Mouse (Mus musculus) kidney, postnatal 0 days (tissue): ENCODE data around the gene 4833439L19Rik. TPM values are rescaled to one million over a fixed set of nuclear protein-coding genes. Genes with fewer than 3 reads are reported as not detected.
"Not testable (repeated sequence)": the region's sequence is repeated elsewhere in the genome, so short reads cannot be mapped to it uniquely, and the experiment has no call there.

Source experiments
- ATAC-seq: fragments of 200-750 bp; cut with Nextera tagmentation; replicated peaks from 2 replicates; pipeline ENCODE4 v1.8.0; 2017; ENCODE audit warnings: low read depth, moderate number of reproducible peaks, moderate TSS enrichment, moderate library complexity; ENCODE audit not compliant: low FRiP score
- DNase-seq: peaks from one replicate; pipeline ENCODE4 v3.0.0-alpha.2; 2016; ENCODE audit warnings: low spot score
- H3K27ac ChIP-seq: fragments of 300-500 bp; sonication (generic); 2 replicates; pipeline ENCODE4 v1.5.1; 2014; ENCODE audit warnings: mild to moderate bottlenecking
- H3K27me3 ChIP-seq: fragments of 300-500 bp; sonication (generic); 2 replicates; pipeline ENCODE4 v1.6.1; 2014; ENCODE audit warnings: low read length, mixed read lengths; ENCODE audit not compliant: insufficient read depth
- H3K36me3 ChIP-seq: fragments of 300-500 bp; sonication (generic); 2 replicates; pipeline ENCODE4 v1.6.1; 2014; ENCODE audit warnings: low read length, mixed read lengths; ENCODE audit not compliant: insufficient read depth
- H3K4me1 ChIP-seq: fragments of 300-500 bp; sonication (generic); replicated peaks from 2 replicates; pipeline ENCODE4 v1.6.1; 2014; ENCODE audit warnings: antibody characterized with exemption, low read length, mixed read lengths; ENCODE audit not compliant: insufficient read depth
- H3K4me2 ChIP-seq: fragments of 300-500 bp; sonication (generic); 2 replicates; pipeline ENCODE4 v1.6.1; 2014; ENCODE audit warnings: mild to moderate bottlenecking, low read length, moderate library complexity, mixed read lengths
- H3K4me3 ChIP-seq: fragments of 300-500 bp; sonication (generic); replicated peaks from 2 replicates; pipeline ENCODE4 v1.5.1; 2014; ENCODE audit warnings: low read depth, low read length
- H3K9ac ChIP-seq: fragments of 300-500 bp; sonication (generic); 2 replicates; pipeline ENCODE4 v1.6.1; 2014; ENCODE audit warnings: low read depth, low read length
- H3K9me3 ChIP-seq: fragments of 300-500 bp; sonication (generic); replicated peaks from 2 replicates; pipeline ENCODE4 v1.6.1; 2016; ENCODE audit warnings: low read length, inconsistent platforms, mixed read lengths
- CTCF ChIP-seq: IDR thresholded peaks from 2 replicates; pipeline ENCODE4 v1.5.1; 2016; ENCODE audit warnings: antibody characterized with exemption, low read depth, mild to moderate bottlenecking, moderate library complexity
- WGBS: fragments of 180-500 bp; shearing (Covaris S2); extraction: QIAGEN DNeasy Blood & Tissue Kit; methylation state at CpG from one replicate; pipeline ENCODE4 v1.1.7; 2014; 5-methylcytosine and 5-hydroxymethylcytosine counted together
- polyA plus RNA-seq: library from polyadenylated mRNA; unstranded; fragments of >200 nt; fragmentation: Nextera tagmentation; extraction: Ambion mirVana; gene quantifications from 2 replicates; pipeline ENCODE4 v1.2.1, GENCODE M21; 2015

4833439L19Rik gene
- polyA plus RNA-seq, result 190 and 201 TPM in 2 replicates

DNA sequence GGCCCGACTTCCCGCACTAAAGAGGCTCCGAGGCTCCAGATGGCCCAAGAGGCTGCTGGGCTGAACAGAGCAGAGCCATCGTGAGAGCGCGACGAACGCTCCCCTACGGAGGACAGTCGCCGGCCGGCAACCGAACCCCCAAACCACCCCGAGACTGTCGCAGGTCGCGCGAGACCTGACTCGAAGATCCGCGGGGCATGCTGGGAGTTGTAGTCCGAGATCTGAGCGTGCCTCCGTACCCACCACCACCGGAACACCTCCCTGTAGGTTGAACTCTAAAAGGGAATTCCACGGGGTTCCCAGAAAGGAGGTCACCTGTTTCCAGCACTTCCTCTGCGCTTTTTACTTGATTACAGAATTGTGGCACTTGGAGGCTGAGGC is at the start of gene 4833439L19Rik:
4833439L19Rik (minus strand) TSS at position 235 of the 381 bp plus-strand sequence.
- ATAC-seq (peak; percentile 86), DNase-seq (peak; percentile 96)
- no peaks in the 10 kb centered on the region for H3K27me3 ChIP-seq
- WGBS, result 0% methylated on average over 27 of the region's 27 CpGs
- H3K27ac ChIP-seq, result peak within 1 kb of the TSS; percentile 77
- peaks cover 7% of the 10 kb centered on the region for H3K4me1 ChIP-seq
- H3K9ac ChIP-seq, result peak within 1 kb of the TSS; percentile 98
- TF ChIP-seq CTCF, result no peak
- peak within 1 kb of the TSS; percentile 72 for H3K4me2 ChIP-seq
- peak within 1 kb of the TSS; percentile 91 for H3K4me3 ChIP-seq
- no peaks in the 10 kb centered on the region for H3K9me3 ChIP-seq
- peaks cover 13% of the 10 kb centered on the region; the same call in 1 of the 2 replicates for H3K36me3 ChIP-seq

DNA sequence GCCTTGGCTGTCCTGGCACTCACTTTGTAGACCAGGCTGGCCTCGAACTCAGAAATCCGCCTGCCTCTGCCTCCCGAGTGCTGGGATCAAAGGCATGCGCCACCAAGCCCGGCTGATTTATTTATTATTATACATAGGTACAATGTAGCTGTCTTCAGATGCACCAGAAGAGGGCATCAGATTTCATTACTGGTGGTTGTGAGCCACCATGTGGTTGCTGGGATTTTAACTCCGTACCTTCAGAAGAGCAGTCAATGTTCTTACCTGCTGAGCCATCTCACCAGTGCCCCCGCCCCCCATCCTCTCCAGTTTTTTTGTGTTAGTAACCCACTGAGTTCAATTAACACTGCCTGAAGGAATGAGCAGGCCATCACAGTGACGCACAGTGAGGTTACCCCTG is 47.9 kb upstream of the 4833439L19Rik start:
- not testable (repeated sequence) for H3K4me1 ChIP-seq, H3K4me2 ChIP-seq, H3K4me3 ChIP-seq, H3K9ac ChIP-seq, H3K27ac ChIP-seq, DNase-seq, H3K27me3 ChIP-seq, ATAC-seq, H3K9me3 ChIP-seq, H3K36me3 ChIP-seq
- WGBS, result 86% methylated on average over 8 of the region's 8 CpGs
- TF ChIP-seq CTCF, result peak; percentile 41

DNA sequence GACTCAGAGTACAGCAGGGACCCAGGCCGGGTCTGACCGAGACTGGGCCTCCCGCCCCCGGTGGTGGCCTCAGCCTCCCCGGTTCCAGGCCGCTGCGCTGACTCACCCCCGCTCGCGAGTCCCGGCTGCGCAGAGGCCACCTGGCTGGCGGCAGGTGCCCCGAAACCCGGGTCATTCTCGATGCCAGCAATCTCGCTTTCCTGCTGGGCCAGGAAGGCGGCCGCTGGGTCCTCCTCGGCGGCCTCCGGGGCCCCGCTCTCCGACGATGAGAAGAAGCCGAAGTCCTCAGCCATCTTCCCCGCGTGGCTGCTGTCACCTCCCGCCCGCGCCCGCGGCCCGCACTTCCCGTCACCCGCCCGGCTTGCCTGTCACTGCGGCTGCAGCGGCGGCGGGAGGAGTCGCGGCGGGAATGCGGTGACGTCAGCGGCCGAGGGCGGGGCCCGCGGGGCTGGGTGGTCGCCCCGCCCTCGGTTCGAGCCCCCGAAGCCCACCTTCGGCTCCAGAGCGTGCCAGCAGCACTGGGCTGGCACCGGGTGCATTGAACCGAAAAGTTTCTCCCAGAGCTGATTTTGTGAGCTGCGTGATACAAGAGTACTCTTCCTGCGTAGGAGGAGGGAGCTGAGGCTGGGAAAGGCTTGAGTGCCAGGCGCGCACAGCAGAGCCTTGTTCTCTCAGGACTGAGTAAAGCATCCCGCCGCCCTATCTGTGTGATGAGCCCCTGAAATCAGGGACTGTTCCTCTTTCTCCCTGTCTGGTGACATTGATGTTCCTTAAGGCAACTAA is 45.9 kb upstream of the 4833439L19Rik start, which contains the start of gene Cltb:
Cltb (minus strand) TSS at position 373 of the 783 bp plus-strand sequence.
- no peaks in the 10 kb centered on the region for H3K27me3 ChIP-seq
- ATAC-seq (peak; percentile 75), DNase-seq (peak; percentile 84)
- peak within 1 kb of the TSS; percentile 87 for H3K9ac ChIP-seq
- H3K4me1 ChIP-seq, result peaks cover 6% of the 10 kb centered on the region; the same call in 1 of the 2 replicates
- H3K4me3 ChIP-seq, result peak within 1 kb of the TSS; percentile 77
- TF ChIP-seq CTCF, result no peak
- H3K36me3 ChIP-seq, result no peaks in the 10 kb centered on the region
- peak within 1 kb of the TSS; percentile 95 for H3K4me2 ChIP-seq
- H3K9me3 ChIP-seq, result no peaks in the 10 kb centered on the region
- WGBS, result 1% methylated on average over 57 of the region's 66 CpGs
- H3K27ac ChIP-seq, result peak within 1 kb of the TSS; percentile 76

DNA sequence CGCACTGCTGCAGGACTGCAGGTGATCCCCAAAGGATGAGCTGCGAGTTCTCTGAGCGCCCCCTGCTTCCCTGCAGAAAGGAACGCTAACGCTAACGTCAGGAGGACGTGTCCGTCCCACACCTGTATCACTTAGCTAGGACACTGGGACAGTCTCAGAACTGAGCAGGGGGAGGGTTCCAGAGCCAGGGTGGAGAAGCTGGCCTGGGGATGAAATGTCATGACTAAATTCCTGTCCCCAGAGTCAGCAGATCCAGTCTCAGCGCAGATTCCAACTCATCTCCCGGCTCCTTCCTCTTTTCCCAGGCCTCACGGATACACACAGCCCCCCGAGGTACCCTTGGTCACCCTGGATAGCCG is 45.4 kb upstream of the 4833439L19Rik start:
- no peaks in the 10 kb centered on the region for H3K9me3 ChIP-seq
- peak overlapping the region; percentile 95 for H3K4me2 ChIP-seq
- peak overlapping the region; percentile 87 for H3K9ac ChIP-seq
- DNase-seq, result peak; percentile 34
- no peak for TF ChIP-seq CTCF
- H3K4me1 ChIP-seq, result peaks cover 6% of the 10 kb centered on the region; the same call in 1 of the 2 replicates
- 9% methylated on average over 13 of the region's 13 CpGs for WGBS
- peak overlapping the region; percentile 76 for H3K27ac ChIP-seq
- no peaks in the 10 kb centered on the region for H3K27me3 ChIP-seq
- H3K36me3 ChIP-seq, result no peaks in the 10 kb centered on the region
- peak; percentile 9; the same call in 1 of the 2 replicates for ATAC-seq
- peak overlapping the region; percentile 77 for H3K4me3 ChIP-seq

DNA sequence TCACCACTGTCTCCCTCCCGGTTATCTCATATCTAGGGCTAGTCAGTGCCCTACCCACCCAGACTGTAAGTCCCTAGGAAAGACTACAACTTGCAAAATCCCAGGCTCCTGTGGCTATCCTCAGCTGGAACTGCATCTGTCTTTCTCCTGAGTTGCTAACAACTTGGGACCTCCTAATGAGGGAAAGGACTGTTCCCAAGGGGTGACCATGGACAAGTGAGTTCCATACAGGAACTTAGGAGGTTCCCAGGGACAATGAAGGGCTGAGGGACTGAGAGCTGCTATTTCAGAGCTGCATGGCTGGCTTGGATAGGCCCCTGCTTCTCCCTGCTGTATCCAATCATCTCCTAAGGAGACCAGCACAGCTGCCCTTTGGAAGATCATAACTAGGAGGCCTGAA is 44.1 kb upstream of the 4833439L19Rik start:
- Histone ChIP-seq H3K4me3 (no peak overlapping the region), H3K27ac (no peak overlapping the region), H3K9me3 (no peaks in the 10 kb centered on the region), H3K9ac (0 out of 2 replicates have a peak overlapping the region, but pooled peaks have one; percentile 5), H3K36me3 (0 out of 2 replicates have a peak, but pooled peaks cover 4% of the 10 kb centered on the region), H3K4me1 (peaks cover 6% of the 10 kb centered on the region; the same call in 1 of the 2 replicates), H3K27me3 (no peaks in the 10 kb centered on the region), H3K4me2 (no peak overlapping the region)
- ATAC-seq (no peak), DNase-seq (no peak)
- WGBS, result 28% methylated on average over 1 of the region's 1 CpGs
- TF ChIP-seq CTCF, result no peak

DNA sequence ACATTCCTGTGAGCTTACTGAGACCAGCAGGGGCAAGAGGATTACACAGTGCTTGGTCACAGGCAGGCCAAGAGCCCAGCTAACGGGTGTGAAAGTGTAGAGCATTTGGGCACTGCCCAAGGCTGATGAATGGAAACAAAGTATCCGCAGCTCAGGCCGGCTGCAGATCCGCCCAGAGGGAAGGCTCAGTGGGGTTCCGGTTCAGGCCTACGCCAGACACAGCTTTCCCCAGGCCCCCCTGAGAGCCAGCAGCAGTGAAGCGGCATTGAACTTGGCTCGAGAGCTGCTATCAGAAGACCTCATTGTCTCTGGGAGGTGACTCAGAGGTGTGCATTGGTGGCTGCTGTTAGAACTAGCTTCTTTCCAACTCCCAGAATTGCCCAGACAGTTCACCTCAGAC is 43.4 kb upstream of the 4833439L19Rik start:
- Histone ChIP-seq H3K27ac (no peak overlapping the region), H3K4me2 (no peak overlapping the region), H3K9me3 (no peaks in the 10 kb centered on the region), H3K27me3 (no peaks in the 10 kb centered on the region), H3K36me3 (0 out of 2 replicates have a peak, but pooled peaks cover 7% of the 10 kb centered on the region), H3K9ac (no peak overlapping the region), H3K4me1 (peaks cover 6% of the 10 kb centered on the region; the same call in 1 of the 2 replicates), H3K4me3 (no peak overlapping the region)
- no peak for ATAC-seq
- no peak for DNase-seq
- WGBS, result 44% methylated on average over 8 of the region's 8 CpGs
- TF ChIP-seq CTCF, result no peak
